Mouse (Mus musculus) hindbrain, embryonic 14.5 days (tissue): ENCODE data around the gene Pcolce. TPM values are rescaled to one million over a fixed set of nuclear protein-coding genes. Genes with fewer than 3 reads are reported as not detected.

Source experiments
- ATAC-seq: fragments of 200-750 bp; cut with Nextera tagmentation; 2 replicates; pipeline ENCODE4 v1.8.0; 2017; ENCODE audit warnings: moderate number of reproducible peaks, mild to moderate bottlenecking, moderate TSS enrichment, moderate library complexity; ENCODE audit not compliant: low FRiP score
- DNase-seq: peaks from one replicate; pipeline ENCODE4 v3.0.0-alpha.2; 2015; ENCODE audit warnings: low spot score
- H3K27ac ChIP-seq: fragments of 300-500 bp; sonication (generic); 2 replicates; pipeline ENCODE4 v1.5.1; 2014; ENCODE audit warnings: mild to moderate bottlenecking, moderate library complexity
- H3K27me3 ChIP-seq: fragments of 300-500 bp; sonication (generic); 2 replicates; pipeline ENCODE4 v1.6.1; 2014; ENCODE audit warnings: mild to moderate bottlenecking, low read length, mixed read lengths; ENCODE audit not compliant: control insufficient read depth, insufficient read depth
- H3K36me3 ChIP-seq: fragments of 300-500 bp; sonication (generic); replicated peaks from 2 replicates; pipeline ENCODE4 v1.6.1; 2014; ENCODE audit not compliant: control insufficient read depth, insufficient read depth
- H3K4me1 ChIP-seq: fragments of 300-500 bp; sonication (generic); replicated peaks from 2 replicates; pipeline ENCODE4 v1.6.1; 2014; ENCODE audit warnings: antibody characterized with exemption, low read length, mixed read lengths; ENCODE audit not compliant: control insufficient read depth, insufficient read depth
- H3K4me2 ChIP-seq: fragments of 300-500 bp; sonication (generic); replicated peaks from 2 replicates; pipeline ENCODE4 v1.6.1; 2014; ENCODE audit warnings: mild to moderate bottlenecking, moderate library complexity
- H3K4me3 ChIP-seq: fragments of 300-500 bp; sonication (generic); replicated peaks from 2 replicates; pipeline ENCODE4 v1.5.1; 2014; ENCODE audit warnings: mild to moderate bottlenecking, low read length
- H3K9ac ChIP-seq: fragments of 300-500 bp; sonication (generic); 2 replicates; pipeline ENCODE4 v1.6.1; 2014
- H3K9me3 ChIP-seq: fragments of 300-500 bp; sonication (generic); 2 replicates; pipeline ENCODE4 v1.6.1; 2016; ENCODE audit warnings: low read length; ENCODE audit not compliant: control insufficient read depth
- WGBS: fragments of 180-500 bp; shearing (Covaris S2); extraction: QIAGEN DNeasy Blood & Tissue Kit; methylation state at CpG from one replicate; pipeline ENCODE4 v1.1.7; 2014; 5-methylcytosine and 5-hydroxymethylcytosine counted together
- polyA plus RNA-seq: library from polyadenylated mRNA; unstranded; fragments of >200 nt; fragmentation: Nextera tagmentation; extraction: Ambion mirVana; gene quantifications from 2 replicates; pipeline ENCODE4 v1.2.1, GENCODE M21; 2014

Gene Pcolce
- polyA plus RNA-seq, 1 experiment from 2014 or later = 28.5 TPM

DNA sequence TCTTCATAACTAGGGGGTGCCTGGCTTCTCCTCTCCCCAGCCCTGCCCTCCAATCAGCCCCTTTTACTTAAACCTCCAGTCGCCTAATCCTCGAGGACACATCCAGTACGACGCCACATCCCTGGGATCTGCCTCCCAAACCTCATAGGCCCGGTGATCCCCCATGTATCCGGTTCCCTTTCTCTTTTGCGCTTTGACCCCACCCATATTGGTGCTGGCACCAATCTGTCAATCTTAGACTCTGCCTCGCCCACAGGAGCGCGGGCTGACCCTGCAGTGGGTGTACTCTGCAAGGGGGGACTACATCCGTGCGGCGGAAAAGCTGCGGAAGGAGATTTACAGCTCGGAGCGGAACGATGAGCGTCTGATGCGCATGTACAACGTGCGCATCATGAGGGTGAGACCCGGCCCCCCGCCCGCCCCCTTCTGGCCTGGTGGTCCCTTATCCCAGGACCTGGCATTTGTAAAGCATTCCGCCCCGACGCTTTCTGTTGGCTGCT lies 29.9 kb downstream of the Pcolce start:
- WGBS = 15% methylated on average over 27 of the region's 27 CpGs

DNA sequence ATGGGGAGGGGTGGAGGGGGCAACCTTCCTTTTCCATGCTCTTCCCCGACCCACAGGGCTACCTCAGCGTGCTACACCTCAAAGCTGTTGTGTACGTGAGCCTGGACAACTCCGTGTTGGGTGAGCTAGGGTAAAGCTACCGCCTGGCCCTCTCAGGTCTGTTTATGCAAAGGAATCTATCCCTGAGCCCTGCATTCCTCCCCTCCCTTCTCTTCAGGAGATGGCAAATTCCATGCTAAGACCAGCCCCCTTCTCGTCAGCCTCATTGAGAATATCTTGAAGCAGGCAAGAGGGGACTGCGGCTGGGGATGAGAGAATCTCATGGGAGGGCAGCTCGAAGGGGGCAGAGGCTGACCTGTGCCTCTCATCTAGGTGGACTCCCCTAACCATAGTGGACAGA lies 30.9 kb downstream of the Pcolce start:
- Histone ChIP-seq H3K27ac (no peak overlapping the region), H3K4me2 (peak overlapping the region; percentile 68), H3K4me1 (peaks cover 11% of the 10 kb centered on the region), H3K9ac (peak overlapping the region; percentile 53), H3K9me3 (no peaks in the 10 kb centered on the region), H3K36me3 (no peaks in the 10 kb centered on the region), H3K27me3 (no peaks in the 10 kb centered on the region), H3K4me3 (peak overlapping the region; percentile 33; the same call in 1 of the 2 replicates)
- DNase-seq (no peak), ATAC-seq (no peak)
- 40% methylated on average over 8 of the region's 8 CpGs for WGBS

More for the DNA sequence above, 29.9 kb downstream of the Pcolce start:
- Histone ChIP-seq H3K4me3 (peak overlapping the region; percentile 33), H3K4me1 (peaks cover 11% of the 10 kb centered on the region), H3K36me3 (no peaks in the 10 kb centered on the region), H3K9me3 (no peaks in the 10 kb centered on the region), H3K27ac (peak overlapping the region; percentile 74), H3K4me2 (peak overlapping the region; percentile 68), H3K9ac (peak overlapping the region; percentile 53), H3K27me3 (no peaks in the 10 kb centered on the region)
- peak; percentile 87 for ATAC-seq
- DNase-seq = peak; percentile 81

DNA sequence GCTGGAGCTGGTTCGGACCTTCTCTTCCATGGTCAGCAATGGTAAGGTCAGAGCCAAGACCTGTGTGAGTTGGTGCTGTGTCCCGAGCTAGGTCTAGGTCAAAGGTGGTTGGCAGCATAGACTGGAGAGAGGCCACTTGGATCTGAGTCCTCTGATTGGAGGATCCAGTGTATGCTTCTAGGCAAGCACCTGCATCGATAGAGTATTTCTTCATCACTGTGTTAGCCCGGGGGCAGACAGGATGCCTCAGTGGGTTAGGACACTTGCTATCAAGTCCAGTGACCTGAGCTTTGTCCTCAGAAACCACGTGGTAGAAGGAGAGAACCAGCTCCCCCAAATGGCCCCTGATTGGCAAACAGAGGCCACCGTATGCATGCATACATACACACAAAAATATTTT lies 33.3 kb downstream of the Pcolce start:
- no peak overlapping the region for H3K27ac ChIP-seq
- no peak overlapping the region for H3K4me3 ChIP-seq
- no peak for DNase-seq
- H3K9me3 ChIP-seq = no peaks in the 10 kb centered on the region
- no peaks in the 10 kb centered on the region for H3K27me3 ChIP-seq
- no peak for ATAC-seq
- H3K36me3 ChIP-seq = no peaks in the 10 kb centered on the region
- H3K4me1 ChIP-seq = peaks cover 11% of the 10 kb centered on the region
- WGBS = 81% methylated on average over 6 of the region's 6 CpGs
- H3K9ac ChIP-seq = no peak overlapping the region
- H3K4me2 ChIP-seq = no peak overlapping the region

DNA sequence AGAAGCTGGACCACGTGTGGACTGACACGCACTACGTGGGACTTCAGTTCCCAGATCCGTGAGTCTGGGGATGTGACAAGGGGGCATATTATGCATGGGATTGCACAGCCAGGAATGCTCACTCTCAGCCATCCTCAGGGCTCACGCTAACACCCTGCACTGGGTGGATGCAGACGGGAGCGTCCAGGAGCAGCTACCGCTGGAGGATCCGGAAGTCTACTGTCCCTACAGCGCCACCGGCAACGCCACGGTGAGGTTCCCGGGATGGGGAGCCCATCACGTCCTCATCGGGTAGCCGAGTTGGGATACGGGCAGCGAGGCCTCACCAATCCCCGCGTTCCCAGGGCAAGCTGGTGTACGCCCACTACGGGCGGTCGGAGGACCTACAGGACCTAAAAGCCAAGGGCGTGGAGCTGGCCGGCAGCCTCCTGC lies 39.1 kb downstream of the Pcolce start:
- Histone ChIP-seq H3K4me1 (no peaks in the 10 kb centered on the region), H3K27me3 (no peaks in the 10 kb centered on the region), H3K4me3 (peak overlapping the region; percentile 17; the same call in 1 of the 2 replicates), H3K4me2 (peak overlapping the region; percentile 45), H3K36me3 (no peaks in the 10 kb centered on the region), H3K9me3 (no peaks in the 10 kb centered on the region), H3K9ac (peak overlapping the region; percentile 46), H3K27ac (no peak overlapping the region)
- ATAC-seq (no peak), DNase-seq (no peak)
- WGBS = 9% methylated on average over 27 of the region's 27 CpGs

DNA sequence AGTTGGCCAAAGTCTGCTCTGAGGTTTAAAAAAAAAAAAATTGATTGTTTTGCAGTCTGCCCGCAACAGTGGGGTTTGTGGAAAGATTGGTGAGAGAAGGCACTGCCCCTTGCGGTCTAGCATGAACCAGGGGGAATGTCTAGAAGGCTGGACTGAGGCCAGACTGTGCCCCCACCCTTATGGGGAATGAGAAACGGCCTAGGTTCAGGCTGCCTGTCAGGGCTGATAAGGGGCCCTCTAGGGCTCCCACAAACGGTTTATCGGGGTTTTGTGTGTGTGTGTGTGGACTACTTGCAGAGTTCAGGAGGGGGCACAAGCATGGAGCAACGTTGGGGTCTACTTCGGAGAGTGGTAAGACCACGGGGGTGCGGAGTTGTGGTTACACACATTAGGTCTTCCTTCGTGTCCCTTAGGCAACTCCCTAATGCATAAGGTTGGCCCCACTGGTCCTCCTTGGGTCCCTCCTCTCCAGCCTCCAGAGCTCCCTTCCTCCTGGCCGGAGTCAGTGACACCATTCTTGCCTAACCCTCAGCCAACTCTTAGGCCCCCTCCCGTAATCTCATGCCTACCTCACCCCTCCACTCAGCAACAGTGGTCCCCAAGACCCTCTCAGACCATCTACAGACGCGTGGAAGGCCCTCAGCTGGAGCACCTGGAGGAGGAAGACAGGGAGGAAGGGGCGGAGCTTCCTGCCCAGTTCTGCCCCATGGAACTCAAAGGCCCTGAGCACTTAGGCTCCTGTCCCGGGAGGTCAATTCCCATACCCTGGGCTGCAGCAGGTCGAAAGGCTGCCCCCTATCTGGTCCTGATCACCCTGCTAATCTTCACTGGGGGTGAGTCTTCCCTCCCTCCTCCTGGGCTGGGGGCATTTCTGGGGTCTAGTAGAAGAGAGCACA lies 42.6 kb downstream of the Pcolce start:
- no peak for DNase-seq
- WGBS = 80% methylated on average over 17 of the region's 17 CpGs
- Histone ChIP-seq H3K9ac (no peak overlapping the region), H3K4me3 (no peak overlapping the region), H3K9me3 (no peaks in the 10 kb centered on the region), H3K4me1 (no peaks in the 10 kb centered on the region), H3K27me3 (no peaks in the 10 kb centered on the region), H3K4me2 (no peak overlapping the region), H3K27ac (no peak overlapping the region), H3K36me3 (peaks cover 14% of the 10 kb centered on the region)
- no peak for ATAC-seq

DNA sequence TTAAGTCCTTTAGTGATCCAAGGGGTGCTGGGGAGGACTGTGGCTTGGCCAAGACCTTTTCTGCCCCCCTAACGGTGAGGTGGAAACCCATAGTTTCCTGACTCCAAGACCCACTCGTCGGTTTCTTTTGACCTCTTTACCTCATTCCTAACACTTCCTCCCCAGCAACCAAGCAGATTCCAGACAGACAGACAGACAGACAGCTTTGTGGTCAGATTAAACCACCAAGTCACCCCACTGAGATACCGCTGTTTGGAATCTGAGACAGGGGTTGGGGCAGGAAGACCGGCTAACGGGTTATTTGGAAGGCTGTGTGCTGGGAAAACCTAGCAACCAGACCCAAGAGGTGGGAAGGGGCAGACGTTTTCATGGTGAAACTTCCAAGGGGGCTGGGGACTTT lies 43.4 kb downstream of the Pcolce start:
- H3K36me3 ChIP-seq = peaks cover 20% of the 10 kb centered on the region
- H3K27ac ChIP-seq = no peak overlapping the region
- ATAC-seq (no peak), DNase-seq (no peak)
- no peak overlapping the region for H3K9ac ChIP-seq
- 43% methylated on average over 7 of the region's 7 CpGs for WGBS
- no peak overlapping the region for H3K4me2 ChIP-seq
- H3K4me3 ChIP-seq = no peak overlapping the region
- H3K27me3 ChIP-seq = no peaks in the 10 kb centered on the region
- H3K4me1 ChIP-seq = no peaks in the 10 kb centered on the region
- no peaks in the 10 kb centered on the region for H3K9me3 ChIP-seq

DNA sequence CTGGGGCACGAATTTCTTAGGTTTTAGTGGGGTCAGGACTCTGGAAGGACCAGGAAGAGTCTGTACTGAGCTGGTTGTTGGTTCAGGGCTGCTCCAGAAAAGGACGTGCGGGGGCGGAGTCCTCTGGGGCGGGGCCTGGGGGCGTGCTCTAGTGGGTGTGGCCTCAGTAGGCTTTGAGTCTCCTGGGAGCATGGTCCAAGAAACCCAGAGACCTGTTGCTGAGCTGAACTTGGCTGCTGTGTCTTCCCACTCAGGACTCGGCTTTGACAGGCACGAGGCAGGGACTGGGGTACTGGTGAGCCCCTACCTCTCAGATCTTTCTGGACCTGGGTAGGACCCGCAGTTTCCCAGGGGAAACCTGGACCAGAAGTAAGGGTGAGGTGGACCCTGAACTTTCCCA lies 43.9 kb downstream of the Pcolce start, which contains the start of gene Tfr2:
TSS of gene Tfr2 (plus strand) at position 176 of the 400 bp plus-strand sequence.
- Histone ChIP-seq H3K4me1 (no peaks in the 10 kb centered on the region), H3K27me3 (no peaks in the 10 kb centered on the region), H3K27ac (no peak within 1 kb of the TSS), H3K9ac (no peak within 1 kb of the TSS), H3K4me3 (no peak within 1 kb of the TSS), H3K36me3 (peaks cover 25% of the 10 kb centered on the region), H3K9me3 (no peaks in the 10 kb centered on the region), H3K4me2 (no peak within 1 kb of the TSS)
- DNase-seq = no peak
- whole genome bisulfite sequencing = 35% methylated on average over 9 of the region's 9 CpGs
- no peak for ATAC-seq

DNA sequence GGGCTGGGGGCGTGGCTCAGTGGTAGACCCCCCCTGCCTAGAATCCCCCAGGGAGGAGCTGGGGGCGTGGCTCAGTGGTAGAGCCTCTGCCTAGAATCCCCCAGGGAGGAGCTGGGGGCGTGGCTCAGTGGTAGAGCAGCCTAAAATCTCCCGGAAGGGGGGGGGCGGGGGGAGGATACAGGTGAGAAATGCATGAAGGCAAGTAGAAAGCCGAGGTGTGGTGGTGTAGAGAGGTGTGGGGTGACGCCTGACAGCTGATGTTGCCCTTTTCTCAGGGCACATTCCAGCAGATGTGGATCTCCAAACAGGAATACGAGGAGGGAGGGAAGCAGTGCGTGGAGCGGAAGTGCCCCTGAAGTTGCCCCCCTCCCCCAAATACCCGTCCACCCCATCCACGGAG lies 44.6 kb downstream of the Pcolce start:
- H3K4me1 ChIP-seq = no peaks in the 10 kb centered on the region
- no peak for DNase-seq
- H3K9ac ChIP-seq = no peak overlapping the region
- no peaks in the 10 kb centered on the region for H3K27me3 ChIP-seq
- no peak overlapping the region for H3K27ac ChIP-seq
- H3K4me2 ChIP-seq = no peak overlapping the region
- H3K36me3 ChIP-seq = peaks cover 25% of the 10 kb centered on the region
- no peaks in the 10 kb centered on the region for H3K9me3 ChIP-seq
- 82% methylated on average over 12 of the region's 12 CpGs for WGBS
- ATAC-seq = no peak
- H3K4me3 ChIP-seq = no peak overlapping the region

DNA sequence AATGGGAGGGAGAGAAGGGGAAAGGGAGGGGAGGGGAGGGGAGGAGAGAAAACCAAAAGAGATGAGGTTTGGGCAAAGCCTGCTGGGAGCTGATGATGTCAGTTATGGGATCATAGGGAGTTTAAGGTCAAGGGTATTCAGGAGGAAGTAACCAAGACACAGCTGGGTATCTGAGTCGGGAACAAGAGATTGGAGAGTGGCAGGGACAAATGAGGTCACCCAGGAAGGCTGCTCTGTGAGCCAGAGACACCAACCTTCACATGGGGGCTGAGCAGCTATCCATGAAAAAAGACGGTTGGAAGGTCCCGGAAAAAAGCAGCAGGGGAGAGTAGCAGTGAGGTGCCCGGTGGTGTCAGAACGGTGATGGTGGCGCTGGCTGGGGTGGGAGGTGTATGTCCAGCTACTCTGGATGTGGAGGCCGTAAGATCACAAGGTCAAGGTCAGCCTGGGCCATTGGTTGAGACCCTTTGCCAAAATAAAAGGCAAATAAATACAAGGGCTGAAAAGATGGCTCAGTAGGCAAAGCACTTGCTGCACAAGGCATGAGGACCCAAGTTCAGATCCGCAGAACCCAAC lies 45.3 kb downstream of the Pcolce start:
- Histone ChIP-seq H3K27me3 (no peaks in the 10 kb centered on the region), H3K9me3 (no peaks in the 10 kb centered on the region), H3K4me1 (no peaks in the 10 kb centered on the region), H3K4me3 (no peak overlapping the region), H3K27ac (no peak overlapping the region), H3K9ac (no peak overlapping the region), H3K36me3 (peaks cover 26% of the 10 kb centered on the region), H3K4me2 (no peak overlapping the region)
- 81% methylated on average over 8 of the region's 8 CpGs for WGBS
- ATAC-seq (no peak), DNase-seq (no peak)
